Mouse (Mus musculus): ENCODE results near the gene Lmf1.

The Lmf1 gene

DNA sequence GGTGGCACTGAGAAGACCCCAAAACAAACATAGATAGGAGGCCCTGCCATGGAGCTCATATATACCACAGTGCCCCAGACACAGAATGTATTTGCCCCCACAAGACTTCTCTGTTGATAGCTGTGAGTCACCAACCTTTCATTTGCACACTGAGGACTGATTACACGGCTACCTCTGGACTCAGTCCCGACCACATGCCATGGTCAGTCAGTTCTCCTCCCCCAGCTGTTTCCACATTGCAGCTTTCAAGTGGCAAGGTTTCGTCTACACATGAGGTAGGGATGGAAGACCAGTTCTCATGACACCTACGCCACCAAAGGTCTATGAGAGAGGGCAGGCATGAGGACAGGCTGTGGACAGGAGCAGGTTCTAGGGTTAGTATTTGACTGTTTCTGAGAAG, 132.3 kb downstream of the Lmf1 start:
- no peak for DNase-seq

Measured in cerebellum, adult 18-20 months (tissue).